Mouse (Mus musculus) spleen, adult 12 weeks (tissue): ENCODE measurements around the gene Six1.

ENCODE experiments used
- DNase-seq: peaks from one replicate; pipeline ENCODE4 v3.0.0; 2022; ENCODE audit warnings: low spot score

Gene Six1

GRCm38 (mm10) chr12:73049520-73050225, 4.0 kb downstream of the Six1 start:
- DNase-seq, result no peak

DNA sequence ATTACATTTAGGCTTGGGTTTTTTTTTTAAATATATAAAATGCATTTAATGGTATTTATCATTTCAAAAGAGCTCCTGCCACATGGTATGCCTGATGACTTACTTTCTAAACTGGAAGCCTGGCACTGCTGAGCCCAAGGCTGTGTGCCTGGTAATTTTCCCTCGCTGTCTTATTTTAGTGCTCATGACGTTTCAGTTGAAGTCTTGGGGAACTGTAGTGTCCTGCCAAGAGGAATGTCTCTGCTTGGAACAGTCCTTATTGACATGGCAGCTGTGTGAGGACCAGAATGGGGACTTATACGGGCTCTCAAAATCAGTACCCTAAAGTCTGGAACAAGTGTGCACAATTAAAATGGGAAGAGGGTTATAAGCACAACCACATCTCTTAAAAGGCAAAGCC, 5.2 kb downstream of the Six1 start:
- no peak for DNase-seq

- DNase-seq, result no peak
Observed at GRCm38 (mm10) chr12:73047576-73047975, 6.1 kb downstream of the Six1 start.

GRCm38 (mm10) chr12:73046607-73047180, 7.0 kb downstream of the Six1 start:
- DNase-seq, result no peak

GRCm38 (mm10) chr12:73045724-73046606, 7.7 kb downstream of the Six1 start:
- no peak for DNase-seq

GRCm38 (mm10) chr12:73045046-73045723, 8.5 kb downstream of the Six1 start:
- no peak for DNase-seq

GRCm38 (mm10) chr12:73044221-73045045, 9.3 kb downstream of the Six1 start:
- no peak for DNase-seq

DNA sequence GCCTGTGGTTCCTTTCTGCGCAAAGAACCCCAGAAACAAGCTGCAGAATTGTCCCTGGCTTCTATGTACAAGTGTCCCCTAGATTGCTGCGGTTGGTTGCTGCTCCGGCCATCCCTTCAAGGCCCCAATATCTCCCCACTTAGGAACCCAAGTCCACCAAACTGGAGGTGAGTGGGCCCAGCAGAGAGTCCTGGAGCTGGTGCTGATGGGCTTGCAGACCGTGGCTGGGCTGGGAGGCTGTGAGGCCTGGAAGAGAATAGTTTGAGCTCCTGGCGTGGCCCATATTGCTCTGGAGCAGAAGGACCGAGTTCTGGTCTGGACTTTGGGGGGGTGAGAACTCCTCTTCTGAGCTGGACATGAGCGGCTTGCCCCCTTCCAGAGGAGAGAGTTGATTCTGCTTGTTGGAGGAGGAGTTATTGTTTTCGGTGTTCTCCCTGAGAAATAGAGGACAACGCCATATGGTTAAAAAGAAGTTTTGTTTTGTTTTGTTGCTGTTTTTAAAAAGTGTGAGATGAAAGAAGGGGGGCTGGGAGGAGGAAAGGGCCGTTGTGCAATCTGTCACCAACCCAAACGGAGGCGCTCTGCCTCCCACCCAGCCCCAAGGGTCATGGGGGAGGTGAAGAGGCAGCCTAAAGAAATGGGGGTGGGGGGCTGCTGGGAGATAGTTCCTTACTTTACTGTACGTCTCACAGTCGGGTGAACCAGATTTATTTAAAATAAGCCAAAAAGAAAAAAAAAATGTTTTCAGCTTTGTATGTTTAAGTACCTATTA, 10.1 kb downstream of the Six1 start:
- DNase-seq, result no peak

DNA sequence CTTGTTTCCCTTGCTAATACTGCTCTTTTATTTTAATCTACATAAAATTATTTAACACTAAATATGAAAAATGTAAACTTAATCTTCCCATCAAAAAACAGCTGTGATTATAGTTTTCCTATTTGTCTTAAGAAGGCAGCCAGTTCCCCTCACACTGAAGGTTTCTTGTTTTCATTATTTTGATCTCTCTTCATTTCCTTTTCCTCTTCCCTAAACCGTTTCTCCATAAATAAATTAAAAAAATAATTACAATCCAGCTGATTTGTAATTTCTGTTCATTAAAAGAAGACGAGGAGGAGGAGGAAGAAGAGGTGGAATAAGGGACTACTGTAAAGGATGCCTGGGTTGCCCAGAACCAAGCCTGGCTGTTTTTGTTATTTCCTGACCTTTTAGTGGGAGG, 10.8 kb downstream of the Six1 start:
- DNase-seq, result no peak

DNA sequence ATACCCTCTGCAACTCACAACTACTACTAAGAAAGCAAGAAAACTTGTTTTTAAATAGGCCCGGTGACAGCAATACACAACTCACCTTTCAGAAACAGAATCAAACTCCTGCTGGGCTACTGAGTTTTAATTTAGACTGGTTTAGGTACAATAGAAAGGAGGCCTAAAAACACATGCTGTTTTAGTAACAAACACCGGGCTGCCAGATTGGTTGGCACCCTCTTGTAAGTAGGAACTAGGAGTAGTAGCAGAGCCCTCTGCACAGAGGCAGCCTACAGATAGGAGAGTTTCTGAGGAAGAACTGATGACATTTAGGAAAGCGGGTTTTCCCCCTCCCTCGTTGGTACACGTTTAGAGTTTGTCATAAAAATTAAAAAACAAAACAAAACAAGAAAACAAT, 11.3 kb downstream of the Six1 start:
- no peak for DNase-seq

DNA sequence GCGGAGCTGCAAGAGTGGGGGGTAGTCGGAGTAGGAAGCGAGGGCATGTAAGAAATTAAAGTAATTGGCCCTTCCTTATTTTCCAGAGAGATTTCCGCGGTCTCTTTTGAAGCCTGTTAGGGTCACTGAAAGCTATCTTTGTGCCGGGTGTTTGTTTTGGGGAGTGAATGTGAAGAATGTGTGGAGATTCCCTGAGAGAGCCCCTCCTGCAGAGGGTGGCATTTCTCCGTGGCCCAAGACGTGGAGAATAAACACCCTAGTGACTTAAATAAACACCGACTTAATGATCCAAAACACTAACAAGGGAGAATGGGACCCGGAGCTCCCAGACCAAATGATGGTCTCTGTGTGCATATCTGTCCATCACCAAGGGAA, 12.4 kb downstream of the Six1 start:
- no peak for DNase-seq

DNA sequence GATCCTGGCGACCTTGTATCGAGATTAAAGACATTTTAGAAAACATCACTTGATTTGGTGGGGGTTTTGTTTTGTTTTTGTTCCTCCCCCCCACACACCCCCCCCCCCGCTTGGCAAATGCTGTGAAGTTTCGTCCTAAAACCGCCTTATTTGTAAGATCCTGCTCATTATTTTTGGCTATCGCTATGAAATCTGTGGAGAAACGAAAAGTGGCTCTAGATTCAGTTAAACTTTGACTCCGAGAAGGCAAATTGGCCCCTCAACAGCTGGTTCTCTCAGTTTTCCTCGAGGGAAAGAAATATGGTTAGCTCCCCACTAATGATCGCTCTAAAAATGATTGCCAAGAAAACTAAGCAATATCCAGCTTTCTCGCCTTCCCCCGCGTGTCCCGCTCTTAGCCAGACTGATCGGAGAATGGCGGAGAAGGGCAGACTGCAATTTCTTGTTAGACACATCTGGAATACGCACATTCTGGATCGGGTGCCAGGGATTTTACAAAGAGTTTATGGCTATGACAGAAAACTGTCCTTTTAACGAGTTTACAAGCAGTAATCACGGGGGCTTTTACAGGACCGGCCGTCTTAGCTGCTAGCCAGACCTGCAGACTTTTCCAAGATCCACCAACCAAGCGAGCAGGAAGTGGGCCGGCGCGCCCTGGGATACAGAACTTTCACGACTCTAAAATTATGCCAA, 13.0 kb downstream of the Six1 start:
- no peak for DNase-seq

GRCm38 (mm10) chr12:73039939-73040562, 13.6 kb downstream of the Six1 start:
- DNase-seq, result no peak

DNA sequence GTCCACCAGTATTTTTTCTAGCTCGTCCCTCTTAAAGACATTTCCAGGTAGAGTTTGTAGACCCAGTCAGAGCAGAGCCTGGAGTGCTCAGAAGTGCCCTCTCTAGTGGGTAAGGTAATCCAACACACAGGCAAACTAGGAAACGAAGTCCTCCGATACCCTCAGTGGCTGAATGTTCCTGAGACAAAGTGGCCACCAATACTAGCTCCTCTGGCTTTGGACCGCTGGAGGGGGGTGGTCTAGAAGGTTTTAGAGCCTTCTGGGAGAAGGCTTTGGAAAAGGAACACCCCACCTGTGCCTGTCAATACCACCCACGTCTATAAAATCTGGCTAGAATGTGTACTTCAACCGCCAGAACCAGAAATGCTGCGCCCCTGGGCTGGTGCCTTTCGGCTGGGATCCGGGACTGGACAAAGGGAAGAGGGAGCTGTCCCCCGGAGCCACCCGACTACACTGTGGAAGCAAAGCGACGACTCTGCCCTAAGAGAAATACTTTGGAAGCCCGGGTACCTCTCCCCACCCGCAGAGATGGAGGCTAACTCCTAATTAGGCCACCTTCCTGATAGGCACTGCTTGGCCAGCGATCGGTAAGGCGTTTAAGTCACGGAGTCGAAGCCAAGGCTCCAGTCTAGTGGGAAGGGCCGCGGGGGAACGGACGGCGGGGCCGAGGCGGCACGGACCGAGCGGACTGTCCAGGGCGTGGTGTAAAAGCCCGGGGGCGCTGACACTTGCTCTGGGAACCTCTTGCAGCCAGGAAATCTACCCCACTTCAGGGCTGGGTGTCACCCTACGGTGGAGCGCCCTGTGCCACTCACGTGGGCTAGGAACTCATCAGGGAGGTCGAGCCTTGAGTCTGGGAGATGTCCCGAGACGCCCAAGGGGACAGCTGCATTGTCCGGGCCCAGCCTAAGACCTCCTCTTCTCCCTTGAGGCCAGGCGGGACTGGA, 14.4 kb downstream of the Six1 start:
- no peak for DNase-seq

DNA sequence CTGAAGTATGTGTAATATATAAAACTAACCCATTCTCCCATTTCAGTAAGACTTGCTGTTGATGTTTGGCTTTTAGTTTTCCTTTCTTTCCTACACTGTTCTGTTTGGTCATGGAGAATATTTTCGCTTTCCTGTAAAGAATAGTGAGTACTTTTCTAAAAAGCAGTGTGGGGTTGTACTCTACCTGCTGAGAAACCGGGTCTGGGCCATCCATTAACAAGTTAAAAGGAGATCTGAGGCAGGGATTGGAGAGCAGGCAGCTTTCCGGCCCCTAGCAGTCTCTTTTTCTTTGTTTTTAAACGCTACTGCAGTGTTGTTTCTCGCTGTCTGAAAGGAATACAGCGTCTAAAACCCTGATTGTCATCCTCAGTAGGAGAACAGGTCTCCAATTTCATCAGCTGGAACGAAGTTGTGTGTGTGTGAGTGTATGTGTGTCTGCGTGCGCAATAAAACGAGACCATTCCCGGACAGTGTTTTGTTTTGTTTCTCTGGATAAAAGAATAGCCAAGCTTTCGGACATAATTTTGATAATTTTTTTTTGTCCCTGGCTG, 15.2 kb downstream of the Six1 start:
- no peak for DNase-seq

- no peak for DNase-seq
Observed at GRCm38 (mm10) chr12:73037385-73038160, 16.1 kb downstream of the Six1 start.
